Mouse (Mus musculus) stomach, postnatal 0 days (tissue): ENCODE measurements at regions not wholly inside any gene's neighbourhood (a gene's known extent, or its start where the extent isn't known, plus 50 kb on each side); places are given as distances from the start of the nearest gene placed in this dataset.

Experiments
- CTCF ChIP-seq: IDR thresholded peaks from 2 replicates; pipeline ENCODE4 v1.5.1; 2016; ENCODE audit warnings: antibody characterized with exemption, low read depth, mild to moderate bottlenecking, moderate library complexity
- EP300 ChIP-seq: optimal IDR thresholded peaks from 2 replicates; pipeline ENCODE3; 2016; ENCODE audit warnings: antibody characterized with exemption

- TF ChIP-seq EP300, result no peak
- peak; percentile 76 for TF ChIP-seq CTCF
Observed at GRCm38 (mm10) chr10:102735207-102735606, 223.2 kb downstream of the Rassf9 start.
